Mouse (Mus musculus): ENCODE data around the gene Calhm2. TPM values are rescaled to one million over a fixed set of nuclear protein-coding genes. Genes with fewer than 3 reads are reported as not detected.

The Calhm2 gene
- polyA plus RNA-seq, 1 experiment: 8.4 TPM

DNA sequence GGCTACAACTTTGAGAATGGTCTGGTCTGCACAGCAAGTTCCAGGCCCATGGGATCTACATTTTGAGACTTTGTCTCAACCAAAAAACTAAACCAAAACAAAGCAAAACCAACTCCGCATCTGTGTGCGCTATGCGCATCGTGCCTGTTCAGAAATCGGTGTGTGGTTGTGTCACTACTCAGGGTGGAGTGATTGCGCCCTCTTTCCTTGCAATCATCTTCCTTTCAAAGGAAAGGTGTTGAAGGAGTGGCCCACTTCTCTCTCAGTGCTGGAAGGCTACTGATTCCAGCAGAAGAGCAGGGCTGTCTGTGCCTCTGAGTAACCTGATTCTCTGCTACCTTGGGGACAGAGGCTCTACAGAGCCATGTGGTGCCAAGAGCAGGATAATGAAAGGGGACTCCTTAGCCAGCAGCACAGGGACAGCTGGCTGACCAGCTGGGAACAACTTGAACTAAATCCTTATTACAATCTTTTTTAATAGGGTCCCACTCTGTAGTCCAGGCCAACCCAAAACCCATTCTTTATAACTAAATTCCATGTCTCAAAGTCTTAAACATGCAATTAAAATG is 25.2 kb upstream of the Calhm2 start:
- WGBS: 84% methylated on average over 6 of the region's 6 CpGs
- TF ChIP-seq POLR2A (IDR thresholded peaks at IDR 0.05; ENCODE audit: borderline replicate concordance, control insufficient read depth, low read depth, low read length) (no peak), CTCF (IDR thresholded peaks at IDR 0.05; ENCODE audit: control insufficient read depth, insufficient read depth, low read length) (no peak)
- Histone ChIP-seq H3K4me3 (replicated peaks; ENCODE audit: control insufficient read depth, low read depth, low read length) (no peak overlapping the region), H3K27ac (ENCODE audit: control insufficient read depth, insufficient read depth, low read depth, low read length, poor library complexity) (no peak overlapping the region), H3K4me1 (ENCODE audit: control insufficient read depth, insufficient read depth, low read length) (no peaks in the 10 kb centered on the region; the same call in 1 of the 2 replicates)

DNA sequence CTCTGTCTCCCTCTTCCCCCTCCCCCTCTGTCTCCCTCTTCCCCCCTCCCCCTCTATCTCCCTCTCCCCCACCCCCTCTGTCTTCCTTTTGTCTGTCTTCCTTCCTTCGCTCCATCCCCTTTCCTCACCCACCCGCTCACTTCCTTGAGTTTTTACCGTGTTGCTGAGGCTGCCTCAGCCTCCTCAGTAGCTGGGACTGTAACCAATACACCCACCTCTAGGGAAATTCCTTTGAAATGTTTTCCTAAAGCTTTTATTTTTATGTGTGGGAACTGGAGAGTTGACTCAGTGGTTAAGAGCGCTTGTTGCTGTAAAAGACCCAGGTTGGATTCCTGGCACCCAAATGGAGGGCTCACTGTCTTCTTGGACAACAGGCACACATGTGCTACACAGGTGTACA is 23.6 kb upstream of the Calhm2 start:
- WGBS: 58% methylated on average over 4 of the region's 4 CpGs
- Histone ChIP-seq H3K4me1 (ENCODE audit: control insufficient read depth, insufficient read depth, low read length) (no peaks in the 10 kb centered on the region; the same call in 1 of the 2 replicates), H3K27ac (ENCODE audit: control insufficient read depth, insufficient read depth, low read depth, low read length, poor library complexity) (no peak overlapping the region), H3K4me3 (replicated peaks; ENCODE audit: control insufficient read depth, low read depth, low read length) (no peak overlapping the region)
- no peak for TF ChIP-seq CTCF (IDR thresholded peaks at IDR 0.05; ENCODE audit: control insufficient read depth, insufficient read depth, low read length)
- no peak for TF ChIP-seq POLR2A (IDR thresholded peaks at IDR 0.05; ENCODE audit: borderline replicate concordance, control insufficient read depth, low read depth, low read length)

DNA sequence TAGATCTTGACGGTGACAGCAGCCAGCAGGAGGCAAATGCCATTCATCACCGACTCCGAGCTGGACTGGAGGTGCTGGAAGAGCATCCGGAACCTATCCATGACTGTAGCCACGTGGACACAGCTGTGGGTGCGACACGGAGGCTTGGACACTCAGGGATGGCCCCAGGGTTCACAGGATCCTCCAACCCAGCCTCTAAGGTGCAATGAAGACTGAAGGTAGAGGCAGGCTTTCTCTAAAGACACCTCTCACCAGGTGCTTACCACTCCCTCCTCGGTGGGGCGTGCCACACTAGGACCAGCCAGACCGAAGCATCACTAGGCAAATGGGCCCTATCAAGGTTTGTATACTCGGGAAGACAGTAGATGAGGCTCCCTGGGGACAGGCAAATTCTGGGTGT is 19.6 kb upstream of the Calhm2 start, which contains the start of gene Calhm3:
Calhm3 (minus strand) TSS at position 101 of the 400 bp plus-strand sequence.
- 83% methylated on average over 11 of the region's 11 CpGs for WGBS
- no peak for TF ChIP-seq CTCF (IDR thresholded peaks at IDR 0.05; ENCODE audit: control insufficient read depth, insufficient read depth, low read length)
- no peak for TF ChIP-seq POLR2A (IDR thresholded peaks at IDR 0.05; ENCODE audit: borderline replicate concordance, control insufficient read depth, low read depth, low read length)
- no peak within 1 kb of the TSS for H3K27ac ChIP-seq (ENCODE audit: control insufficient read depth, insufficient read depth, low read depth, low read length, poor library complexity)
- no peak within 1 kb of the TSS for H3K4me3 ChIP-seq (replicated peaks; ENCODE audit: control insufficient read depth, low read depth, low read length)
- no peaks in the 10 kb centered on the region for H3K4me1 ChIP-seq (ENCODE audit: control insufficient read depth, insufficient read depth, low read length)

DNA sequence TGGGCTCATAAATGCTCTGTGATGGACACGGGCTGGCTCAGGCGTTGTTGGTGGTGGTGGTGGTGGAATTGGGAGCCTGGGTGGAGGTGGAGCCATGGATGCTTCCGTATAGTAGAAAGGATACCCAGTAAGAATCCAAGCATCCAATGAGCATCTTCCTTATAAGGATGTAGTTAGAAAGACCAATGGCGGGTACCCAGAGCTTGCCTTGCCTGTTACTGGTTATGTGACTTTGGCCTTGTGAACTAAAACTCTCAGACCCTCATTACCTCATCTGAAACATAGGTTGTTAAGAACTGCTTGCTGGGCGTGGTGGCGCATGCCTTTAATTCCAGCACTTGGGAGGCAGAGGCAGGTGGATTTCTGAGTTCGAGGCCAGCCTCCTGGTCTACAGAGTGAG is 15.7 kb upstream of the Calhm2 start:
- Histone ChIP-seq H3K4me1 (ENCODE audit: control insufficient read depth, insufficient read depth, low read length) (no peaks in the 10 kb centered on the region), H3K4me3 (replicated peaks; ENCODE audit: control insufficient read depth, low read depth, low read length) (no peak overlapping the region), H3K27ac (ENCODE audit: control insufficient read depth, insufficient read depth, low read depth, low read length, poor library complexity) (no peak overlapping the region)
- 85% methylated on average over 7 of the region's 7 CpGs for WGBS
- TF ChIP-seq POLR2A (IDR thresholded peaks at IDR 0.05; ENCODE audit: borderline replicate concordance, control insufficient read depth, low read depth, low read length) (no peak), CTCF (IDR thresholded peaks at IDR 0.05; ENCODE audit: control insufficient read depth, insufficient read depth, low read length) (no peak)

DNA sequence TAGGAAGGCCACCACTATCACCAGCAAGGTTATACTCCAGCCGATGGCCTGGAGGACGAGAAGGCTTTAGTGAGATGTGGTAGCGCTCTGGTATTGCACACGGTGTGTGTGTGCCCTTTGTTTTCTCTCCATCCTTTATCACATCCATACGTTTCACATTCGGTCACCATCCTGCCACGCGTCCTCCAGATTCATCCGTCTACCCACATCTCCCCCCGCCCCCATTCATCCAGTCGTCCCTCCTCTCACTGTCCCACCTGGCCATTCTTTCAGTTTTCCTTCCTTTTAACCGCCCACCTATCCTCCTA is 13.9 kb upstream of the Calhm2 start:
- WGBS: 73% methylated on average over 12 of the region's 12 CpGs
- TF ChIP-seq POLR2A (IDR thresholded peaks at IDR 0.05; ENCODE audit: borderline replicate concordance, control insufficient read depth, low read depth, low read length): no peak
- Histone ChIP-seq H3K27ac (ENCODE audit: control insufficient read depth, insufficient read depth, low read depth, low read length, poor library complexity) (no peak overlapping the region), H3K4me3 (replicated peaks; ENCODE audit: control insufficient read depth, low read depth, low read length) (no peak overlapping the region), H3K4me1 (ENCODE audit: control insufficient read depth, insufficient read depth, low read length) (no peaks in the 10 kb centered on the region)

DNA sequence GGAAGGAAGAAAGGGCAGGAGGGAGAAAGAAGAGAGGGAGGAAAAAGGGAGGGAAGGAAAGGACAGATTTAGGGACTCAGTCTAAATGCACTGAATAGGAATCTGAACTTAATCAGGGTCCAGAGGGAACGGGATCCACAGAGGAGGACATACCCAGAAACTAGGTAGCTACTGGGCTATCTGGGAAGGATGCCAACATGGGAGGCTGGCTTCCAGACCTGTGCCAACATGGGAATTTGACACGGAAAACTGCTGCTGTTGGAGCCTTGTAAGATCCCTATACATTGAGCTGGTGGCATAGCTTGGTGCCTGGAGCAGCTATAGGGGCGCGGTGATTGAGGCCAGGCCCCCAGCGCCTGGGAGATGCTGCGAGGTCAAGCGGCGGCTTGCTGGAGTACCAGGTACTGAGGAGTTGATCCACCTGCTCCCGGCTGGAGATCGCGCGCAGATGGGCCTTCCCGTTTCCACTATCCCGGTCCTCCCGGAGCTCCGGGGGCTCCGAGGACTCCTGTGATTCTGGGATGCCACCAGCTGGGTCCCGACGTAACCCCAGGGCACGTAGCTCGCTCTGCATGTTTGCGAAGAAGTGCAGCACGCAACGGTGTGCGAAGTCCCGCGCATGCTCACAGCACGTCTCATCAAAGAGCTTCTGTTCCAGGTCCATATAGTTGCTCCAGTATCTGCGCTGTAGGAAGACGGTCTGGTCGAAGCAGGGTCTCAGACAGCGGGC is 13.4 kb upstream of the Calhm2 start:
- no peak overlapping the region for H3K4me3 ChIP-seq (replicated peaks; ENCODE audit: control insufficient read depth, low read depth, low read length)
- no peaks in the 10 kb centered on the region for H3K4me1 ChIP-seq (ENCODE audit: control insufficient read depth, insufficient read depth, low read length)
- WGBS: 28% methylated on average over 32 of the region's 32 CpGs
- TF ChIP-seq POLR2A (IDR thresholded peaks at IDR 0.05; ENCODE audit: borderline replicate concordance, control insufficient read depth, low read depth, low read length): no peak
- TF ChIP-seq CTCF (IDR thresholded peaks at IDR 0.05; ENCODE audit: control insufficient read depth, insufficient read depth, low read length): no peak
- no peak overlapping the region for H3K27ac ChIP-seq (ENCODE audit: control insufficient read depth, insufficient read depth, low read depth, low read length, poor library complexity)

DNA sequence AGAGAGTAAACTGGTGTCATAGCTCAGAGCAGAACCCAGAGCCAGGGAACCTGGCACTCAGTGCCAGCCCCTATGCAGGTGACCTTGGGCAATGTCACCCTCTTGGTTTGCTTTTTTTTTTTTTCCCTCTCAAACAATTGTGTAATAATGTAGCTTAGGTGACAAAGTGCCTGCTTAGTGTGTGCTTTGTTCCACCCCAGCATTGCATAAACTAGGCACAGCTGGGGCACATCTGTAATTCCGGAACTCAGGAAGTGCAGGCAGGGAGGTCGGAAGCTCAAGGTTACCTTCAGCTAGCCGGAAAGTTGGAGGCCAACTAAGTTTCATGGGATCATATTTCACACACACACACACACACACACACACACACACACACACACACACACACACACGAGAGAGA is 11.8 kb upstream of the Calhm2 start:
- Histone ChIP-seq H3K4me3 (replicated peaks; ENCODE audit: control insufficient read depth, low read depth, low read length) (no peak overlapping the region), H3K27ac (ENCODE audit: control insufficient read depth, insufficient read depth, low read depth, low read length, poor library complexity) (no peak overlapping the region), H3K4me1 (ENCODE audit: control insufficient read depth, insufficient read depth, low read length) (no peaks in the 10 kb centered on the region)
- no peak for TF ChIP-seq CTCF (IDR thresholded peaks at IDR 0.05; ENCODE audit: control insufficient read depth, insufficient read depth, low read length)
- TF ChIP-seq POLR2A (IDR thresholded peaks at IDR 0.05; ENCODE audit: borderline replicate concordance, control insufficient read depth, low read depth, low read length): no peak
- WGBS: 59% methylated on average over 4 of the region's 4 CpGs

DNA sequence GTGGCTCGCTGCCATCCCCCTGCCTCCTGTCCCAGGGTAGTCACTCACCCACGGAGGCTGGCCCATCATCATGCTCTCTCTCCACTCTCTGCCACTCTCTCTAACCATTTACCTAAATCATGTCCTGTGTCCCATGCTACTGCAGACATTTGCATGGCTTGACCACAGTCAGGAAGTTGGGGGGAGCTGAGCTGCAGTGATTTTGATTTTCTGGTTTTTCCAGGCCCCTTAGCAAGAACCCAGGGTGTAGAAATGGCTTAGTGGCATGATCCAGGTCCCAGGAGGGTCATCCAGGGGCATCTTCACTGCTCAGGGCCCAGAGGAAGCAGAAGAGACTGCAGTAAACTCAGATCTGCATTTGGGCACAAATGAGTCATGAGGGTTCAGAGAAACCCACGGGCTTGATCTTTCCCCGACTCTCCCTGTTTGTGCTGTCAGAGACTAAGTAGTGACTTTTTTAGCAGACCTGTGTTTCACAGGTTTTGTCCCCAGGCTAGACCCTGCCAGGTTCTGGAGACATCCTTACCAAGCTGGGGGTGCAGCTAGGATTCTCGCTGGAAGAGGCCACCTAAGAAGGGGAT is 10.3 kb upstream of the Calhm2 start:
- H3K4me1 ChIP-seq (ENCODE audit: control insufficient read depth, insufficient read depth, low read length): no peaks in the 10 kb centered on the region
- H3K27ac ChIP-seq (ENCODE audit: control insufficient read depth, insufficient read depth, low read depth, low read length, poor library complexity): no peak overlapping the region
- 47% methylated on average over 5 of the region's 5 CpGs for WGBS
- no peak overlapping the region for H3K4me3 ChIP-seq (replicated peaks; ENCODE audit: control insufficient read depth, low read depth, low read length)
- no peak for TF ChIP-seq CTCF (IDR thresholded peaks at IDR 0.05; ENCODE audit: control insufficient read depth, insufficient read depth, low read length)

Measured in bone marrow, adult 2 months (tissue).